Mouse (Mus musculus) heart, adult 2 months (tissue): ENCODE measurements around the gene Impg2.

Experiments
- EP300 ChIP-seq: fragments of 200-500 bp; IDR thresholded peaks from 2 replicates; pipeline ENCODE4 v1.6.1; 2011; ENCODE audit warnings: low read depth, low read length, control low read depth; ENCODE audit not compliant: insufficient read depth
- POLR2A ChIP-seq: fragments of 200-500 bp; IDR thresholded peaks from 2 replicates; pipeline ENCODE4 v1.6.1; 2011; ENCODE audit warnings: mild to moderate bottlenecking, low read depth, low read length, control low read depth; ENCODE audit not compliant: insufficient read depth

DNA sequence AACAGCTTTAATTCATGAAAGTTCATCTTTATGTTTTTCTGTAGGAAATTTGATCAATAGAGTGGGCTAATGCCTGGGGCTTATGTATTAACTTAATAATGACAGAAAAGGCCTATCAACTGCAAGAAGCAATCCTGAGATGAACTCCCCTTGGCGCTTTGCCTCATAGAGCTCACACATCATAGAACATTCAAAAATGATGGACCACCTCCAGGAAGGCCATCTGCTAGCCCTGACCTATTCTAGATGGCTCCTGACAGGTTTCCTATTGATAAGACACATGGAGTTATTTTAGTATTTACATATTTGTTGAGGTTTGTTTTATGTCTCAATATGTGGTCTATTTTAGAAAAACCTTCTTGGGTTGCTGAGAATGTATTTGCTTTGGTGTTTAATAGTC is 79.2 kb downstream of the Impg2 start:
- TF ChIP-seq EP300 (no peak), POLR2A (no peak)
